Mouse (Mus musculus): ENCODE measurements at regions not wholly inside any gene's neighbourhood (a gene's known extent, or its start where the extent isn't known, plus 50 kb on each side); places are given as distances from the start of the nearest gene placed in this dataset.

DNA sequence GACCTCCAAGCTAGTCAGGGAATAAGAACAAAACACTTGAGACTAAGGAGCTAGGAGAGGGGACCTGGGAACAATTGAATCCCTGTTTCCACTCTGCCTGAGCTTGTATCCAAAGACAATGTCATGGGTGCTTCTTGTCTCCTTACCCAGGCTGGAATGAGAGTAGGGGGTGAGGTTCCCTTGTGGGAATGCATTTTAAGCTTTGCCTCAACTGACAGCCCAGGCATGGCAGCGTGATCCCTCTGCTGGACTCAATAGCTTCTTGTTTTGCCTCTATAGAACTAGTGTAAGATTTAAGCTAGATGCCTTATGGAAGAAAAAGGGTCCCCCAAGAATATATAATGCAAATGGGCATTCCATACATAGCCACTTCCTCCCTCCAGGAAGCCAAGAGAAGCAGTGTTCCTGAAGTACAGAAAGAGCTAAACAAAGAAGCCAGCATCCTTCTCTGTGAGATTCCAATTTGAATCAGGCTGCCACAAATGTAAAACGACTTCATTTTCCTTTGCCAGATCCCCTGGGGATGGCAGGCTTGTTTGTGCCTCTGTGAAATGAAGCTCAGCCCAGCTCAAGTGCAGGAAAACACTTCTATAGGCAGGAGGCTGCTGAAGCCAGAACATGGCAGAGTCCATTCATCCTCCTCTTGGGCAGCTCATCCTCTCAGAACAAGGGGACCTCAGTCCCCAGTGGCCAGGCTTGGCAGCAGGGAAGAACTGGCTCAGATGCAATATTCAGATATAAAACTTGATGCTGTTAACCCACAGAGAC is 339.3 kb upstream of the Trib2 start:
- TF ChIP-seq CTCF (IDR thresholded peaks at IDR 0.05; ENCODE audit: low read depth) = peak; percentile 39
- peak overlapping the region; percentile 62 for H3K27ac ChIP-seq
- 7% methylated on average over 2 of the region's 2 CpGs for WGBS
- no peaks in the 10 kb centered on the region for H3K27me3 ChIP-seq (ENCODE audit: insufficient read depth, low read length)
- H3K4me2 ChIP-seq (ENCODE audit: low read depth, low read length) = no peak overlapping the region
- H3K36me3 ChIP-seq (ENCODE audit: insufficient read depth, low read length) = no peaks in the 10 kb centered on the region
- H3K4me3 ChIP-seq (ENCODE audit: low read length) = no peak overlapping the region
- peak; percentile 94 for ATAC-seq
- peak; percentile 88 for DNase-seq (ENCODE audit: low spot score)
- no peak overlapping the region; the same call in 1 of the 2 replicates for H3K9ac ChIP-seq (replicated peaks; ENCODE audit: low read length)
- H3K4me1 ChIP-seq (ENCODE audit: insufficient read depth, low read length) = peaks cover 15% of the 10 kb centered on the region
- no peaks in the 10 kb centered on the region for H3K9me3 ChIP-seq (ENCODE audit: low read length)

DNA sequence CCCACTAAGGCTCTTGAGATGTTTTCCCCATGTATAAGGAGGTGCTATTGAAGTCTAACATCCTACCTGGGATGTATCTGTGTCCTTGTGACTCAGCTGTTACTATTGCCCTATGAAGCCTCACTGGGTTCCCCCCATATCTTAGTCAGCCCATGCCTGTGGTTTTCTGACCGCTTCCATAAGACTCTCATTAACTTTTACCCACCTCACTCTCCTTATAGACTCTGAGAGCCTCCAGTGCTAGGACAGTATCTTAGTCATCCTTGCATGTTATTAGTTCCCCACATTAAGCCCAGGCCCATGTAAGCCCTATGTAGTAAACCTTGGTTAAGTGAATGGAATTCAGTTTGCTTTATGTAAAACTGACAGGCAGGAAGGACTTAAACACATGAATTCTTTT is 337.5 kb upstream of the Trib2 start:
- H3K4me2 ChIP-seq (ENCODE audit: low read depth, low read length) = no peak overlapping the region
- H3K9me3 ChIP-seq (ENCODE audit: low read length) = no peaks in the 10 kb centered on the region
- H3K27ac ChIP-seq = no peak overlapping the region
- DNase-seq (ENCODE audit: low spot score) = no peak
- H3K27me3 ChIP-seq (ENCODE audit: insufficient read depth, low read length) = no peaks in the 10 kb centered on the region
- TF ChIP-seq CTCF (IDR thresholded peaks at IDR 0.05; ENCODE audit: low read depth) = no peak
- peaks cover 15% of the 10 kb centered on the region for H3K4me1 ChIP-seq (ENCODE audit: insufficient read depth, low read length)
- ATAC-seq = no peak
- H3K9ac ChIP-seq (replicated peaks; ENCODE audit: low read length) = no peak overlapping the region
- no peaks in the 10 kb centered on the region for H3K36me3 ChIP-seq (ENCODE audit: insufficient read depth, low read length)
- H3K4me3 ChIP-seq (ENCODE audit: low read length) = no peak overlapping the region
- whole genome bisulfite sequencing = 96% methylated on average over 1 of the region's 1 CpGs

DNA sequence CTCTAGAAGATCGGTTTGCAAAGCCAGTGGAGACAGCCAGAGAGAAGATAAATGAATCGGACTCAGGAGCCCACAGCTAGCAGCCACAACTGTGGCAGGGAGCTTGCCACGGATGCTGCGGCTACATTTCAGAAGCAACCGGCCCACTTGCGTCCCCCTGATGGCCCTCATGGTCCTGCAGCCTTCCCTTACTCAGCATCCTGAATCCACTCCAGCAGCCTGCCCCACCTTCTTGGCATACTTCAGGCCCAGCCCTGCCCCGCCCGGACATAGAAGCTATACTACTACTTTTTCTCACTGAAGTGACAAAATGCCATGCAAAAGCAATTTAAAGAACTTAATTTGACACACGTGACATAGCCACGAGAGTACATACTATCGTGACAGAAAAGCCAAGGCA is 335.4 kb upstream of the Trib2 start:
- H3K9me3 ChIP-seq (ENCODE audit: low read length) = no peaks in the 10 kb centered on the region
- H3K36me3 ChIP-seq (ENCODE audit: insufficient read depth, low read length) = no peaks in the 10 kb centered on the region
- 88% methylated on average over 11 of the region's 11 CpGs for WGBS
- no peaks in the 10 kb centered on the region for H3K27me3 ChIP-seq (ENCODE audit: insufficient read depth, low read length)
- H3K9ac ChIP-seq (replicated peaks; ENCODE audit: low read length) = no peak overlapping the region
- H3K4me2 ChIP-seq (ENCODE audit: low read depth, low read length) = no peak overlapping the region
- H3K4me3 ChIP-seq (ENCODE audit: low read length) = no peak overlapping the region
- DNase-seq (ENCODE audit: low spot score) (no peak), ATAC-seq (no peak)
- no peak for TF ChIP-seq CTCF (IDR thresholded peaks at IDR 0.05; ENCODE audit: low read depth)
- no peak overlapping the region for H3K27ac ChIP-seq
- H3K4me1 ChIP-seq (ENCODE audit: insufficient read depth, low read length) = peaks cover 11% of the 10 kb centered on the region; the same call in 1 of the 2 replicates

DNA sequence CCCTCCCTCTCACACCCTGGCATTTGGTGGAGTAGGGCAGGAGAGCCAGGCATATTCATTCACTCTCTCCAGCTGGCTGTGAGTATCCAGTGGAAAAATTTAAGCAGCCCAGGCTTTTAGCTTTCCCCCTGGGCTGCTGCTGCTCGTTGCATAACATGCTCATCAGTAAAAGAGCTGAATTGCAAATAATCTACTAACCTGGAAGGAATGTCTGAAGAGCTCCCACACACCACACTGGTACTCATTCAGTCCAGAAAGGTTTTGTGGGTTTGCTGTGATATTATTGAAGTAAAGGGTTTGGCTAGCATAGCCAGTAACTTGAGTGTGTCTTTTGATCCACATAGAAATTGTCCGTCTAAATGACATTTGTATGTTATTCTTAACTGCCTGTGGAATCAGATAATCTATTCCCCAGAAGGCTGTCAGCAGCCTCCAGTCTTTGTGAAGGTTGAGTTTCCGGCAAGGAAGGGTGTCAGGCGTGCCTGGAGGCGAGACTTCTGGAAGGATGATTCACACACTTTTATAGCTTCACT is 334.5 kb upstream of the Trib2 start:
- H3K4me3 ChIP-seq (ENCODE audit: low read length) = no peak overlapping the region
- TF ChIP-seq CTCF (IDR thresholded peaks at IDR 0.05; ENCODE audit: low read depth) = no peak
- peak overlapping the region; percentile 8; the same call in 1 of the 2 replicates for H3K27ac ChIP-seq
- H3K9me3 ChIP-seq (ENCODE audit: low read length) = no peaks in the 10 kb centered on the region
- 59% methylated on average over 5 of the region's 5 CpGs for WGBS
- DNase-seq (ENCODE audit: low spot score) = peak; percentile 30
- no peak overlapping the region for H3K4me2 ChIP-seq (ENCODE audit: low read depth, low read length)
- H3K4me1 ChIP-seq (ENCODE audit: insufficient read depth, low read length) = peaks cover 9% of the 10 kb centered on the region; the same call in 1 of the 2 replicates
- H3K9ac ChIP-seq (replicated peaks; ENCODE audit: low read length) = no peak overlapping the region
- no peak for ATAC-seq
- H3K36me3 ChIP-seq (ENCODE audit: insufficient read depth, low read length) = no peaks in the 10 kb centered on the region
- H3K27me3 ChIP-seq (ENCODE audit: insufficient read depth, low read length) = no peaks in the 10 kb centered on the region

DNA sequence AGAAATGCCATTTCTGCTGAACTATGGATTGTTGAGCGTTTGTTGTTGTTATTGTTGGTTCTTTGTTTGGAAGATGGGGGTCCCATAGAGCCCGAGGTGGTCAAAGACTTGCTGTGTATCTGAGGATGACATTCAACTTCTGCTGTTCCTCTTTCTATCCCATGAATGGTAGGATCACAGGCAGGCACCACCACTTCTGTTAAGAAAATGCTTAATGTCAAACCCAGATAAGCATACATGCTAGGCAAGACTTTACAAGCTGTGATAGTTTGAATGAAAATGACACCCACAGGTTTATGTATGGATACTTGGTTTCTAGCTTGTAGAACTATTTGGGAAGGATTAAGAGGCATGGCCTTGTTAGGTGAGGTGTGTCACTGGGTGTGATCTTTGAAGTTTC is 330.2 kb upstream of the Trib2 start:
- no peaks in the 10 kb centered on the region for H3K4me1 ChIP-seq (ENCODE audit: insufficient read depth, low read length)
- H3K27ac ChIP-seq = no peak overlapping the region
- 66% methylated on average over 2 of the region's 2 CpGs for WGBS
- no peaks in the 10 kb centered on the region for H3K27me3 ChIP-seq (ENCODE audit: insufficient read depth, low read length)
- no peak for ATAC-seq
- no peak for TF ChIP-seq CTCF (IDR thresholded peaks at IDR 0.05; ENCODE audit: low read depth)
- H3K4me3 ChIP-seq (ENCODE audit: low read length) = no peak overlapping the region
- no peaks in the 10 kb centered on the region for H3K36me3 ChIP-seq (ENCODE audit: insufficient read depth, low read length)
- H3K9me3 ChIP-seq (ENCODE audit: low read length) = no peaks in the 10 kb centered on the region
- no peak overlapping the region for H3K4me2 ChIP-seq (ENCODE audit: low read depth, low read length)
- H3K9ac ChIP-seq (replicated peaks; ENCODE audit: low read length) = no peak overlapping the region
- DNase-seq (ENCODE audit: low spot score) = no peak

DNA sequence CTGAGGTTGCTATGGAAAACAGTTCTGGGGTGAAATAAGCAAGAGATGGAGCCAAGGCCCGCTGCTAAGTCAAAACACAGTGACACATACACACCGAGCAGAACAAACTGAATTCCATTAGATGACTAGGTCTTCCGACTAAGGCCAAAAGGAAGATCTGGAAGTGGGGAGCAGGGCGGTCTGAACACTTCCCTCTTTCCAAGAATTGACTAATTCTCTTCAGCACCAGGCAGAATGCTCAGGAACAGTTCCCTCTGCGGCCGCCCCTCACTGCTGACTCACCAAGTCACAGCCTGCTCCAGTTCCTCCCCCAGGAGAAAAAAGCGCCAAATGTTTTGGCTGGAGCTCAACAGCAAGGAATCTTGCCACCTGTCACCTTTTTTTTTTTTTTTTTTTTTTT is 328.9 kb upstream of the Trib2 start:
- no peak overlapping the region for H3K4me3 ChIP-seq (ENCODE audit: low read length)
- H3K9me3 ChIP-seq (ENCODE audit: low read length) = no peaks in the 10 kb centered on the region
- H3K36me3 ChIP-seq (ENCODE audit: insufficient read depth, low read length) = no peaks in the 10 kb centered on the region
- no peaks in the 10 kb centered on the region for H3K27me3 ChIP-seq (ENCODE audit: insufficient read depth, low read length)
- no peak for TF ChIP-seq CTCF (IDR thresholded peaks at IDR 0.05; ENCODE audit: low read depth)
- 67% methylated on average over 7 of the region's 7 CpGs for WGBS
- ATAC-seq = no peak
- no peak overlapping the region for H3K27ac ChIP-seq
- no peak overlapping the region for H3K9ac ChIP-seq (replicated peaks; ENCODE audit: low read length)
- DNase-seq (ENCODE audit: low spot score) = no peak
- no peaks in the 10 kb centered on the region for H3K4me1 ChIP-seq (ENCODE audit: insufficient read depth, low read length)
- H3K4me2 ChIP-seq (ENCODE audit: low read depth, low read length) = no peak overlapping the region

DNA sequence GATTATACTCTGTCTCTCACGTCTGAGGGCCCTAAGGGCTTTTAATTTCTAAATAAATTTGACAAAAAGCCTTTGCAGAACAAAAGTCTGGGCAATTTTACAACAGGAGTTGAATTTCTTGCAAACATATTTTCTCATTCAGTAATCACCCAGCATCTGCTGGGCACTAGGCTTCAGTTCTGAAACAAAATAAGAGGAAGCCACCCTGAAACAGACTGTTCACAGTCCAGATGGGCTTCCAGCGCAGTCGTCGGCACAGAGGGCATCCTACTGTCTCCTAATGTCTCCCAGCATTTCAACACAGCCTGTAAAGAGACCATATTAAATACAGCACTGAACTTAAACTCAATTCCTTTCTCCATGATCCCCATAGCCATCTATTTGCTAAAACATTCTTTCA is 324.5 kb upstream of the Trib2 start:
- H3K27me3 ChIP-seq (ENCODE audit: insufficient read depth, low read length) = no peaks in the 10 kb centered on the region
- WGBS = 59% methylated on average over 4 of the region's 4 CpGs

More for the DNA sequence above, 324.5 kb upstream of the Trib2 start:
- Histone ChIP-seq H3K4me1 (ENCODE audit: insufficient read depth, low read length) (no peaks in the 10 kb centered on the region), H3K27ac (no peak overlapping the region), H3K9ac (replicated peaks; ENCODE audit: low read length) (no peak overlapping the region), H3K4me2 (ENCODE audit: low read depth, low read length) (no peak overlapping the region), H3K36me3 (ENCODE audit: insufficient read depth, low read length) (no peaks in the 10 kb centered on the region), H3K9me3 (ENCODE audit: low read length) (no peaks in the 10 kb centered on the region), H3K4me3 (ENCODE audit: low read length) (no peak overlapping the region)
- TF ChIP-seq CTCF (IDR thresholded peaks at IDR 0.05; ENCODE audit: low read depth) = no peak
- no peak for ATAC-seq
- no peak for DNase-seq (ENCODE audit: low spot score)
